Mouse (Mus musculus): Measurements from ENCODE around the gene Olfr99. TPM values are rescaled to one million over a fixed set of nuclear protein-coding genes. Genes with fewer than 3 reads are reported as not detected.
"Not testable (repeated sequence)": the region's sequence is repeated elsewhere in the genome, so short reads cannot be mapped to it uniquely, and the experiment has no call there.

Gene Olfr99
- polyA plus RNA-seq, 1 experiment from 2014 or later = not detected

DNA sequence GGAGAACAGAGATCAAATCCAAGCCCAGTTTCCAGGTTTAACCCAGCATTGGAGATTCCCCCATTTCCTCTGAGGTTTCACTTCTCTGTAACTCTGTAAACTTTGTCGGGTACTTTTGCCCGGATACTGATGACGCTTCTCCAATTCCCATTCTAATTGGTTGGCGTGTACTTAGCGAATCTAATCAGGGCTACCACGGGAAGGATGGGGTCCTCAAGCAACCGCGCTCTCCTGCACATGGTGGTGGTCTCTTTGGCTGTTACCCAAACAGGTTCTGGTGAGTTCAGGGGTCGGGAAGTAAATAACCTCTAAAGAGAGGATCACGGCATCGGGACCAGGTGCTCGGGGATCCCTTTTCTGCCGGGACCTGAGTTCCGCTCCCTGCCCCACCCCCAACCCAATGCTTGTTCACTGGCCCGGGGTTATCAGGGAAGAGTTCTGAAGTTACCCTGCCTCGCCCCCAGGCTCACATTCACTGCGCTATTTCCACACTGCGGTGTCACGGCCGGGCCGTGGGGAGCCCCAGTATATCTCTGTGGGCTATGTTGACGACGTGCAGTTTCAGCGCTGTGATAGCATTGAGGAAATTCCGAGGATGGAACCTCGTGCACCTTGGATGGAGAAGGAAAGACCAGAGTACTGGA lies 13.1 kb downstream of the Olfr99 start, which contains the start of gene H2-M3:
Gene H2-M3, plus strand, starts transcription at position 163 of the 644 bp plus-strand sequence.
- 4% methylated on average over 26 of the region's 26 CpGs for WGBS
- Histone ChIP-seq H3K27me3 (replicated peaks; ENCODE audit: control insufficient read depth, insufficient read depth, low read length) (no peaks in the 10 kb centered on the region), H3K4me3 (replicated peaks; ENCODE audit: low read length) (peak within 1 kb of the TSS; percentile 60), H3K27ac (ENCODE audit: low read length) (no peak within 1 kb of the TSS), H3K9ac (replicated peaks; ENCODE audit: low read depth, low read length) (peak within 1 kb of the TSS; percentile 55), H3K4me1 (replicated peaks; ENCODE audit: control insufficient read depth, insufficient read depth, low read length) (no peaks in the 10 kb centered on the region; the same call in 1 of the 2 replicates), H3K36me3 (ENCODE audit: control insufficient read depth, insufficient read depth) (no peaks in the 10 kb centered on the region), H3K4me2 (ENCODE audit: low read length) (peak within 1 kb of the TSS; percentile 91), H3K9me3 (ENCODE audit: control insufficient read depth, low read length) (no peaks in the 10 kb centered on the region)
- peak; percentile 100 for ATAC-seq

DNA sequence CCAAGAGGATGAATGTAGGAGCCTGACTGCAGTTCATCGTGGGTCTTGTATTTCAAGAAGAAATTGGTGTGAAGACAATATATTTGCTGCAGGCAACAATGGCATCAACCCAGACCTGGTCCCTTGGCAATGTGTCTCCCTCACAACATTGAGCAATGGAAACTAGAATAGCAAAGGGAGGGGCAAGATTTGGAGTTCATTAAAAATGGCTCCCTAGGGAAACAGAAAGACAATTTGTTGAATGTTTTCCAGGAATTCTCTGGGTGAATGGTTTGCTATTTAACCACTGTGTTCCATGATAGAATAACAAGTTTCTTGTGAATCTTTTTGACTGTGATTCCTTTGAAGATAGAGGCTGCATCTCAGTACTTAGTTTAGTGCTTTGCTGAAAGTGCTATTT lies 19.6 kb downstream of the Olfr99 start, which contains the start of gene Olfr98:
Gene Olfr98, minus strand, starts transcription at position 124 of the 400 bp plus-strand sequence.
- H3K4me1 ChIP-seq (replicated peaks; ENCODE audit: control insufficient read depth, insufficient read depth, low read length) = no peaks in the 10 kb centered on the region
- H3K27ac ChIP-seq (ENCODE audit: low read length) = no peak within 1 kb of the TSS
- ATAC-seq = no peak
- no peaks in the 10 kb centered on the region for H3K27me3 ChIP-seq (replicated peaks; ENCODE audit: control insufficient read depth, insufficient read depth, low read length)
- H3K9ac ChIP-seq (replicated peaks; ENCODE audit: low read depth, low read length) = no peak within 1 kb of the TSS
- no peaks in the 10 kb centered on the region for H3K36me3 ChIP-seq (ENCODE audit: control insufficient read depth, insufficient read depth)
- H3K4me3 ChIP-seq (replicated peaks; ENCODE audit: low read length) = no peak within 1 kb of the TSS
- H3K9me3 ChIP-seq (ENCODE audit: control insufficient read depth, low read length) = no peaks in the 10 kb centered on the region
- no peak within 1 kb of the TSS for H3K4me2 ChIP-seq (ENCODE audit: low read length)
- 79% methylated on average over 1 of the region's 1 CpGs for WGBS

DNA sequence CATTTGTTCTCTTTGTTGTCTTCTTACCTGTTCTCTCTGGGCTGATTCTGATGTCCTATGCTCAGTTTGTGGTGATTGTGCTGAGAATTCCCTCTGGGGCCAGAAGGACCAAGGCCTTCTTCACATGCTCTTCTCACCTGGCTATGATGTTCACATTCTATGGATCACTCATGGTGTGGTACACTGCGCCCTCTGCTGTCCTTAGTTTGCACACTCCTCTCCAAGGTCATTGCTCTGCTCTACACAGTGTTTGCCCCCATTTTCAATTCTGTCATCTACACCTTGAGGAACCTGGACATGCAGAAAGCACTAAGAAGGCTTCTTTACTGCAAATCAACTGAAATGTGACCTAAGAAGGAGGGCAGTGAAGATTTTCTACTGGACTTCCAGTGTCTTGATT lies 32.7 kb downstream of the Olfr99 start:
- ATAC-seq = no peak
- Histone ChIP-seq H3K9ac (replicated peaks; ENCODE audit: low read depth, low read length) (no peak overlapping the region), H3K4me2 (ENCODE audit: low read length) (no peak overlapping the region), H3K4me1 (replicated peaks; ENCODE audit: control insufficient read depth, insufficient read depth, low read length) (no peaks in the 10 kb centered on the region), H3K27ac (ENCODE audit: low read length) (no peak overlapping the region), H3K9me3 (ENCODE audit: control insufficient read depth, low read length) (no peaks in the 10 kb centered on the region), H3K4me3 (replicated peaks; ENCODE audit: low read length) (no peak overlapping the region), H3K36me3 (ENCODE audit: control insufficient read depth, insufficient read depth) (no peaks in the 10 kb centered on the region), H3K27me3 (replicated peaks; ENCODE audit: control insufficient read depth, insufficient read depth, low read length) (no peaks in the 10 kb centered on the region)
- 14% methylated on average over 1 of the region's 1 CpGs for WGBS

DNA sequence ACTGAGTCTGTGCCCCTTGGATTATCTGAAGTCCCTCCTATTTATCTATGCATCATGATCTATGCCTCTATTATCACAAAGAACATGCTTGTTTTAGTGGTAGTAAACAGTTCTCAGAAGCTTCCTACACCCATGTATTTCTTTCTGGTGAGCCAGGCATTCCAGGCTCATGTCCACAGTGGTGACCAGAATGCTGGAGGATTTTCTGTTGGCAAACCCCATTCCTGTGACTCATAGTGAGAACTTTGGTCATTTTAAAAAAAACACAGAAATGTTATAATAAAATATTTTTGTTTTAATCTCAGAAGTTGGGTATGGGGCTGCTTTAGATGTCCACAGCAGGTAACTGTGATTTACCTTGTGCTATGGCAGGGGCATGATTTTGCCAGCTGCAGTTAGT lies 33.8 kb downstream of the Olfr99 start:
- Histone ChIP-seq H3K27ac (ENCODE audit: low read length) (no peak overlapping the region), H3K27me3 (replicated peaks; ENCODE audit: control insufficient read depth, insufficient read depth, low read length) (no peaks in the 10 kb centered on the region), H3K4me2 (ENCODE audit: low read length) (no peak overlapping the region), H3K36me3 (ENCODE audit: control insufficient read depth, insufficient read depth) (no peaks in the 10 kb centered on the region), H3K9ac (replicated peaks; ENCODE audit: low read depth, low read length) (no peak overlapping the region), H3K4me1 (replicated peaks; ENCODE audit: control insufficient read depth, insufficient read depth, low read length) (no peaks in the 10 kb centered on the region), H3K4me3 (replicated peaks; ENCODE audit: low read length) (no peak overlapping the region), H3K9me3 (ENCODE audit: control insufficient read depth, low read length) (no peaks in the 10 kb centered on the region)
- no peak for ATAC-seq

DNA sequence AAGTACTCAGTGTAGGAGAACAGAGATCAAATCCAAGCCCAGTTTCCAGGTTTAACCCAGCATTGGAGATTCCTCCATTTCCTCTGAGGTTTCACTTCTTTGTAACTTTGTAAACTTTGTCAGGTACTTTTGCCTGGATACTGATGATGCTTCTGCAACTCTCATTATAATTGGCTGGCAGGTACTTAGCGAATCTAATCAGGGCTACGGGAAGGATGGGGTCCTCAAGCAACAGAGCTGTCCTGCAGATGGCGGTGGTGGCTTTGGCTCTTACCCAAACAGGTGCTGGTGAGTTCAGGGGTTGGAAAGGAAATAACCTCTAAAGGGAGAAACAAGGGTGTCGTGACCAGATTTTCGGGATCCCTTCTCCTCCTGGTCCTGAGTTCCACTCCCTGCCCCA lies 36.5 kb downstream of the Olfr99 start:
- Histone ChIP-seq H3K4me2 (ENCODE audit: low read length) (no peak overlapping the region), H3K36me3 (ENCODE audit: control insufficient read depth, insufficient read depth) (no peaks in the 10 kb centered on the region), H3K9me3 (ENCODE audit: control insufficient read depth, low read length) (no peaks in the 10 kb centered on the region), H3K4me3 (replicated peaks; ENCODE audit: low read length) (no peak overlapping the region), H3K4me1 (replicated peaks; ENCODE audit: control insufficient read depth, insufficient read depth, low read length) (no peaks in the 10 kb centered on the region), H3K9ac (replicated peaks; ENCODE audit: low read depth, low read length) (no peak overlapping the region), H3K27ac (ENCODE audit: low read length) (no peak overlapping the region), H3K27me3 (replicated peaks; ENCODE audit: control insufficient read depth, insufficient read depth, low read length) (no peaks in the 10 kb centered on the region)
- WGBS = 27% methylated on average over 5 of the region's 5 CpGs
- no peak for ATAC-seq

DNA sequence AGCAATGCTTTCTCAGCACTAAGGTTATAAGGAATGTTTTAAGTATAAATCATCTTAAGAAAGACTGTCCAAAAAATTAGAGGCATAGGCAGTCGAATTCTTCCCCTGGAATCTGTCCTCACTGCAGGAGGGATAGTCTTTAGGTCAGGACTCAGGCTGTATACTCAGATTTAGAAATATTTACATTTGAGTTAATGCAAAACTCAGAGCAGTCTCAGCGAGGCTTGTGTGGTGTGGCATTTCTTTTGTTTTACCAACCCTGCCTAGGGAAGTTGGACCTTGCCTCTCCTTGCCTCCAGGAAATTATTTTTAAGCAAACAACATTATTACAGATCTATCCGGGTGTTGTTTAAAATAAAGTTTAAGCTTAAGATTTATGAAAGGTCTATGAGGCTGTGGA lies 41.1 kb downstream of the Olfr99 start:
- ATAC-seq = no peak
- no peak overlapping the region for H3K9ac ChIP-seq (replicated peaks; ENCODE audit: low read depth, low read length)
- H3K4me1 ChIP-seq (replicated peaks; ENCODE audit: control insufficient read depth, insufficient read depth, low read length) = no peaks in the 10 kb centered on the region

DNA sequence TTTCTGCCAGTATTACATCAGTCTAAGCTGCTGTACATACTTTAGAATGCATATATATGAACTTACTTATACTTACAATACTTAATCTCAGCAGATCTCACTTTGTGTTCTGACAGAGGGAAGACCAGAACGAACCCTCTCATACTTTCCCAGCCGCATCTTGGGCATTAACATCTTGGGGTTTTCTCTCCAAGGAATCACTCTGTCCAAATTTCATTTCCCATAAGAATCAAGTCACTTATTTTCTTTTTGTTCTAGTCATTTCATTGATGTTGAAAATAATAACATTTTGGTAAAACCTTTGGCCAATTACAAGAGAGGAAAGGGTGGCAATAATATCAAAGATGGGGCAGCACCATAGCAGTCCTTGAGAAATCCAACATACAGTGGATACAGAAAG lies 46.0 kb downstream of the Olfr99 start, which contains the start of gene Olfr97:
Gene Olfr97, minus strand, starts transcription at position 101 of the 400 bp plus-strand sequence.
- not testable (repeated sequence) for H3K9me3 ChIP-seq (ENCODE audit: control insufficient read depth, low read length); H3K36me3 ChIP-seq (ENCODE audit: control insufficient read depth, insufficient read depth); H3K27ac ChIP-seq (ENCODE audit: low read length); H3K27me3 ChIP-seq (replicated peaks; ENCODE audit: control insufficient read depth, insufficient read depth, low read length); H3K4me1 ChIP-seq (replicated peaks; ENCODE audit: control insufficient read depth, insufficient read depth, low read length); H3K4me3 ChIP-seq (replicated peaks; ENCODE audit: low read length); H3K9ac ChIP-seq (replicated peaks; ENCODE audit: low read depth, low read length); ATAC-seq; H3K4me2 ChIP-seq (ENCODE audit: low read length)
- WGBS = 95% methylated on average over 2 of the region's 2 CpGs

More for the DNA sequence above, 41.1 kb downstream of the Olfr99 start:
- no peaks in the 10 kb centered on the region for H3K36me3 ChIP-seq (ENCODE audit: control insufficient read depth, insufficient read depth)
- no peak overlapping the region for H3K4me3 ChIP-seq (replicated peaks; ENCODE audit: low read length)
- WGBS = 55% methylated on average over 3 of the region's 3 CpGs
- H3K27me3 ChIP-seq (replicated peaks; ENCODE audit: control insufficient read depth, insufficient read depth, low read length) = no peaks in the 10 kb centered on the region
- H3K9me3 ChIP-seq (ENCODE audit: control insufficient read depth, low read length) = no peaks in the 10 kb centered on the region
- H3K27ac ChIP-seq (ENCODE audit: low read length) = no peak overlapping the region
- no peak overlapping the region for H3K4me2 ChIP-seq (ENCODE audit: low read length)

Other genes starting within 250 kb of the Olfr99 start
- 46.0 and 58.6 TPM in 2 replicates for gene Gabbr1, start 237.5 kb downstream of the Olfr99 start, polyA plus RNA-seq (2015; fragmentation: Nextera tagmentation; extraction: Ambion mirVana)
- gene Olfr90, start 195.0 kb downstream of the Olfr99 start, polyA plus RNA-seq (2015; fragmentation: Nextera tagmentation; extraction: Ambion mirVana) = not detected in 2 replicates
- not detected in 2 replicates for gene Olfr91, start 185.2 kb downstream of the Olfr99 start, polyA plus RNA-seq (2015; fragmentation: Nextera tagmentation; extraction: Ambion mirVana)
- not detected in 2 replicates for gene Olfr92, start 163.4 kb downstream of the Olfr99 start, polyA plus RNA-seq (2015; fragmentation: Nextera tagmentation; extraction: Ambion mirVana)
- gene Olfr93, start 122.0 kb downstream of the Olfr99 start, polyA plus RNA-seq (2015; fragmentation: Nextera tagmentation; extraction: Ambion mirVana) = not detected in 2 replicates
- gene Ubd, start 89.6 kb downstream of the Olfr99 start, polyA plus RNA-seq (2015; fragmentation: Nextera tagmentation; extraction: Ambion mirVana) = not detected in 2 replicates
- gene Olfr94, start 82.5 kb downstream of the Olfr99 start, polyA plus RNA-seq (2015; fragmentation: Nextera tagmentation; extraction: Ambion mirVana) = not detected in 2 replicates
- gene Olfr95, start 70.3 kb downstream of the Olfr99 start, polyA plus RNA-seq (2015; fragmentation: Nextera tagmentation; extraction: Ambion mirVana) = not detected in 2 replicates
- gene Olfr96, start 63.3 kb downstream of the Olfr99 start, polyA plus RNA-seq (2015; fragmentation: Nextera tagmentation; extraction: Ambion mirVana) = not detected in 2 replicates
- gene Olfr97, start 46.1 kb downstream of the Olfr99 start, polyA plus RNA-seq (2015; fragmentation: Nextera tagmentation; extraction: Ambion mirVana) = not detected in 2 replicates
- not detected in 2 replicates for gene Olfr98, start 19.7 kb downstream of the Olfr99 start, polyA plus RNA-seq (2015; fragmentation: Nextera tagmentation; extraction: Ambion mirVana)
- 0.67 and 0.81 TPM in 2 replicates for gene H2-M3, start 13.2 kb downstream of the Olfr99 start, polyA plus RNA-seq (2015; fragmentation: Nextera tagmentation; extraction: Ambion mirVana)
- not detected in 2 replicates for gene Olfr101, start 20.9 kb upstream of the Olfr99 start, polyA plus RNA-seq (2015; fragmentation: Nextera tagmentation; extraction: Ambion mirVana)
- gene Olfr102, start 33.6 kb upstream of the Olfr99 start, polyA plus RNA-seq (2015; fragmentation: Nextera tagmentation; extraction: Ambion mirVana) = not detected in 2 replicates
- not detected in 2 replicates for gene Olfr103, start 56.2 kb upstream of the Olfr99 start, polyA plus RNA-seq (2015; fragmentation: Nextera tagmentation; extraction: Ambion mirVana)
- gene Olfr104-ps, start 76.1 kb upstream of the Olfr99 start, polyA plus RNA-seq (2015; fragmentation: Nextera tagmentation; extraction: Ambion mirVana) = not detected in 2 replicates
- not detected in 2 replicates for gene Olfr105-ps, start 95.6 kb upstream of the Olfr99 start, polyA plus RNA-seq (2015; fragmentation: Nextera tagmentation; extraction: Ambion mirVana)
- gene Olfr106-ps, start 106.9 kb upstream of the Olfr99 start, polyA plus RNA-seq (2015; fragmentation: Nextera tagmentation; extraction: Ambion mirVana) = not detected in 2 replicates
- not detected in 2 replicates for gene Olfr107, start 115.8 kb upstream of the Olfr99 start, polyA plus RNA-seq (2015; fragmentation: Nextera tagmentation; extraction: Ambion mirVana)
- not detected in 2 replicates for gene Olfr108, start 162.0 kb upstream of the Olfr99 start, polyA plus RNA-seq (2015; fragmentation: Nextera tagmentation; extraction: Ambion mirVana)
- gene Olfr109, start 175.5 kb upstream of the Olfr99 start, polyA plus RNA-seq (2015; fragmentation: Nextera tagmentation; extraction: Ambion mirVana) = not detected in 2 replicates
- gene H2-M2, start 200.1 kb upstream of the Olfr99 start, polyA plus RNA-seq (2015; fragmentation: Nextera tagmentation; extraction: Ambion mirVana) = not detected in 2 replicates
- gene Olfr110, start 209.0 kb upstream of the Olfr99 start, polyA plus RNA-seq (2015; fragmentation: Nextera tagmentation; extraction: Ambion mirVana) = not detected in 2 replicates
- not detected in 2 replicates for gene Olfr111, start 224.6 kb upstream of the Olfr99 start, polyA plus RNA-seq (2015; fragmentation: Nextera tagmentation; extraction: Ambion mirVana)